Mouse (Mus musculus): ENCODE measurements around the gene 1700123O20Rik.

- no peak for TF ChIP-seq CTCF (IDR thresholded peaks at IDR 0.05; ENCODE audit: extremely low read depth, insufficient read length, insufficient replicate concordance, low read depth, low read length)
- no peak for TF ChIP-seq POLR2A (IDR thresholded peaks at IDR 0.05; ENCODE audit: low read depth, low read length)
Observed at GRCm38 (mm10) chr14:54728823-54729653, 43.0 kb downstream of the 1700123O20Rik start.

Data from small intestine, adult 2 months (tissue).